Comparison of ENCODE assay signal across 18 mouse cellular contexts in the genomic region with DNA sequence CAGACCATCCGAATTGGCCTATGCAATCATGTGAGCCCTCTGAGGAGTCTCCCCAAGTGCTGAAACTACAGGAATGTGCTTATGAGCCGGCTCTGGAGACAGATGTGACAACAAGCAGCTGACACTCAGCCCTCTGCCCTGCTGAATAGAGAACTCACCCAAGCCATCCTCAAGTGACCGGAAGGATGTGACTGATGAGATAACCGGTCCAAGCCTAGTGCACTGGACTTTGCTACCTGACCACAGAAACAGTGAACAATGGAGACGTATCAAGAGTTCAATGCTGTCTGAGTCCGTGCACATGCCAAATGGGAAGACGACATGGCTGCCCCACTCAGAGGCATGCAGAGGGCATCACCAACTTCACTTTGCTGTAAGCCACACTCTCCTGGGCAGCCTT. TPM values are rescaled to one million over a fixed set of nuclear protein-coding genes. Genes with fewer than 3 reads are reported as not detected.
DNase-seq lines count a peak whose midpoint lies in the region; ATAC-seq and TF ChIP-seq lines count a peak whose summit lies in the region.
"Had no signal": no experiment of that assay in that cellular context is flagged by ENCODE, and none has a peak within 500 bp of the region (broad histone marks: within the 10 kb centered on the region; RNA-seq: fewer than 3 reads in every experiment).

No protein-coding gene starts in this region.

- no peaks in the 10 kb centered on the region for H3K9me3 ChIP-seq in liver, embryonic 11.5 days (ENCODE audit: control insufficient read depth, low read length)
- H3K9me3 ChIP-seq: embryonic facial prominence, embryonic 13.5 days; forebrain, embryonic 12.5 days; heart, embryonic 12.5 days; hindbrain, embryonic 10.5 days had no signal

- TF ChIP-seq POLR2A in liver, adult 2 months (IDR thresholded peaks at IDR 0.05; ENCODE audit: extremely low read depth, insufficient read depth, low read length) = no peak

- H3K4me1 ChIP-seq in liver, adult 2 months (ENCODE audit: control insufficient read depth, insufficient read depth, low read length) = peaks cover 62% of the 10 kb centered on the region
- peaks cover 53% of the 10 kb centered on the region for H3K4me1 ChIP-seq in liver, embryonic 11.5 days (replicated peaks; ENCODE audit: control insufficient read depth, insufficient read depth, low read length)

- H3K4me3 ChIP-seq in liver, adult 2 months (ENCODE audit: insufficient read depth, low read depth, low read length) = no peak overlapping the region
- no peak overlapping the region for H3K4me3 ChIP-seq in liver, embryonic 11.5 days (ENCODE audit: low read depth, low read length)
- H3K4me3 ChIP-seq: embryonic facial prominence, embryonic 13.5 days; forebrain, embryonic 12.5 days; heart, adult 2 months; heart, embryonic 12.5 days; hindbrain, embryonic 10.5 days had no signal

- no peak for ATAC-seq in liver, embryonic 11.5 days (replicated peaks; ENCODE audit: low FRiP score)
- ATAC-seq: forebrain, embryonic 16.5 days had no signal

- H3K36me3 ChIP-seq in liver, adult 2 months (ENCODE audit: control insufficient read depth, insufficient read depth, low read length) = no peaks in the 10 kb centered on the region
- H3K36me3 ChIP-seq in liver, embryonic 11.5 days (ENCODE audit: control insufficient read depth, insufficient read depth, low read length) = peaks cover 6% of the 10 kb centered on the region; the same call in 1 of the 2 replicates

- TF ChIP-seq CTCF in liver, adult 2 months (IDR thresholded peaks at IDR 0.05; ENCODE audit: low read depth, low read length) = no peak

- DNase-seq in heart, adult 11 months = peak; percentile 88
- DNase-seq in heart, adult 8-10 months (ENCODE audit: low spot score) = no peak
- peak; percentile 70 for DNase-seq in kidney, adult 9 months
- DNase-seq in kidney, adult 18-20 months = no peak
- DNase-seq in liver, adult 2 months (ENCODE audit: extremely low read depth, low read depth, low spot score) = peak; percentile 83
- no peak for DNase-seq in liver, embryonic 11.5 days (ENCODE audit: low spot score)
- DNase-seq in yolk sac, embryonic 10.5 days (ENCODE audit: low spot score) = peak; percentile 81
- DNase-seq: adrenal gland, postnatal 10 days; cerebellum, adult 11-12 months; cerebellum, adult 9-11 months; cerebellum, postnatal 36 days; gastrocnemius, postnatal 10 days; heart, adult 2 months had no signal

- H3K9ac ChIP-seq in liver, adult 2 months (ENCODE audit: low read depth, low read length) = no peak overlapping the region
- H3K9ac ChIP-seq in liver, embryonic 11.5 days (ENCODE audit: low read depth, low read length) = no peak overlapping the region
- H3K9ac ChIP-seq: embryonic facial prominence, embryonic 13.5 days; forebrain, embryonic 12.5 days; heart, embryonic 12.5 days had no signal

- H3K27me3 ChIP-seq in liver, adult 2 months (ENCODE audit: control insufficient read depth, insufficient read depth, low read length) = no peaks in the 10 kb centered on the region
- H3K27me3 ChIP-seq in liver, embryonic 11.5 days (replicated peaks; ENCODE audit: control insufficient read depth, insufficient read depth, low read length) = no peaks in the 10 kb centered on the region
- H3K27me3 ChIP-seq: embryonic facial prominence, embryonic 13.5 days; forebrain, embryonic 12.5 days; heart, embryonic 12.5 days had no signal

- peak overlapping the region; percentile 52 for H3K27ac ChIP-seq in liver, adult 2 months (replicated peaks; ENCODE audit: insufficient read depth, low read depth, low read length)
- H3K27ac ChIP-seq in liver, embryonic 11.5 days (ENCODE audit: low read depth, low read length) = no peak overlapping the region; the same call in 1 of the 2 replicates
- H3K27ac ChIP-seq: embryonic facial prominence, embryonic 13.5 days; forebrain, embryonic 12.5 days; heart, adult 2 months; hindbrain, embryonic 10.5 days had no signal

- no peak overlapping the region for H3K4me2 ChIP-seq in liver, embryonic 11.5 days
- H3K4me2 ChIP-seq: embryonic facial prominence, embryonic 13.5 days; forebrain, embryonic 12.5 days; heart, embryonic 12.5 days had no signal

- peaks cover 58% of the 10 kb centered on the region for H3K79me2 ChIP-seq in liver, adult 2 months (ENCODE audit: control insufficient read depth, insufficient read depth, low read length)

- WGBS in liver, adult 2 months = 17% methylated on average over 7 of the region's 7 CpGs
- 71% methylated on average over 7 of the region's 7 CpGs for WGBS in liver, embryonic 11.5 days

RNA-seq across cellular contexts. Expression of gene Nsun2, which starts 5.0 kb away (rescaled TPM):
- total RNA-seq in heart, adult 8-10 months (2022) = 10 to 100 TPM; 43.6 to 51.5 (median 47.4) TPM
- total RNA-seq in liver, adult 2 months (2014; rRNA removed) = 74.1 and 81.0 TPM in 2 replicates
- polyA plus RNA-seq in liver, adult 2 months (2012; rRNA removed) = 40.5 and 48.3 TPM in 2 replicates
- 278 and 320 TPM in 2 replicates for polyA plus RNA-seq in liver, embryonic 11.5 days (2014; fragmentation: Nextera tagmentation; extraction: Ambion mirVana)

RNA-seq across cellular contexts. Expression of gene Tent4a, which starts 5.9 kb away (rescaled TPM):
- 10 to 100 TPM; 10.6 to 14.1 (median 11.9) TPM for total RNA-seq in heart, adult 8-10 months (2022)
- total RNA-seq in liver, adult 2 months (2014; rRNA removed) = 8.7 and 8.9 TPM in 2 replicates
- polyA plus RNA-seq in liver, adult 2 months (2012; rRNA removed) = 9.9 and 11.0 TPM in 2 replicates
- polyA plus RNA-seq in liver, embryonic 11.5 days (2014; fragmentation: Nextera tagmentation; extraction: Ambion mirVana) = 5.3 and 6.2 TPM in 2 replicates

Comparison
In these comparisons a context has a peak if more than half of its experiments do, and no peak if none do; other contexts are left out.
1. DNase-seq: peak in heart, adult 11 months (single experiment), kidney, adult 9 months (single experiment), liver, adult 2 months (single experiment) and yolk sac, embryonic 10.5 days (single experiment); none in heart, adult 8-10 months (single experiment), kidney, adult 18-20 months (single experiment) and liver, embryonic 11.5 days (single experiment).